Mouse (Mus musculus): ENCODE data around the gene Lnx1.
A peak's percentile ranks its signal among the peaks of the same experiment; 100 is the strongest.

Gene Lnx1

DNA sequence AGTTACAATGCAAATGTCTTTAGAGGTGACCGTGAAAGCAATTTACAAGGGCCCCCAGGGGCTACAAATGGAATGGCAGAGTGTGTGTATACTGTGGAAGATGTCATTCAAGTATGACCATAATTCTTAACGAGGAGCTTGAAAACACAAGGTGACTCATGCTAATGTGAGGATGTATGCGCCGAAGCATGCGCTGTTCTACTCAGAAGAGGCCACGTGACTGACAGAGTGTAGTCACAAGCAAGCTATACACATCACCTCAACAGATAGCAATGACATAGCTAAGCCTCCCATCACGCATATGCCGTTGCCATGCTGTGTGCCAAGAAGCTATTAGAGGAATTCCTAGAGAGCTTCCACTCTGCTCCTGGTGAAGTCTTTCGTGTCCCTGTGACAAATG lies 5.2 kb downstream of the Lnx1 start:
- no peak for DNase-seq (ENCODE audit: low read depth, low spot score)

DNA sequence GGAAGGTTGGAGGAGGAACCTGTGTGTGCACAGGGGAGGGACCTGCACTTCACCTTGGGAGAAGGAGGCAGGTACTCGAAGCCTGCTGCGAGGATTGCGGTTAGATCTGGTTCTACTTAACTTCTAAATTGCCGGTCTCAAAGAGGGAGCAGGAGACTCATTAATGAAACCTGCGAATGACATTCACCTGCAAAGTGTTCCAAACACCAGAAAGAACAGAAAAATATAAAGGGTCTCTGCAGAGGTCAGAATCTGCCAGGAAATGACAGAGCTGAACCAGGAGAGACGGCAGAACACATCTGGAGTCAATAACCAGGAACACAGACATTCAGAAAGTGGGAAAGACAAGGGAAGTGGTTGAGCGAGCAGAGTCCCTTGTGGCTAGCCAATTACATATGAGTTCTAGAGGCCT lies 8.3 kb downstream of the Lnx1 start:
- DNase-seq (ENCODE audit: low read depth, low spot score) = no peak

DNA sequence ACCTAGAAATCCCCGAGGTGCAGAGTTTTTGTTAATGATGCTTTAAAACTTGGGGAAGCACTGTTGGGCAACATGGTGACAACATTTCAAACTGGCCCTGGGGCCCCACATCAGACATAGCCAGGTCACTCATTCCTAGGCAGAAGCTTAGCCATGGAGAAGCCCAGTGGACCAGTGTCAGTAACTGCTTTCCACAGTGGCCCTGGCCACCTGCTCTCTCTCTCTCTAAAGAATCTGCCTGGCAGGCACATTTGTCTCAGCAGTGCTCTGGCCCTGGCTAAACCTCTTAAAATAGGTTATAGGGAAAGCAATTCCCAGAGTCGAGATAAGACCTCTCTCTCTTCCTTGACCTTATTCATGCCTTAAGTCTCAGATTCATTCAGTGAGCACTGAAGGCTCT lies 8.9 kb downstream of the Lnx1 start:
- no peak for DNase-seq (ENCODE audit: low read depth, low spot score)

DNA sequence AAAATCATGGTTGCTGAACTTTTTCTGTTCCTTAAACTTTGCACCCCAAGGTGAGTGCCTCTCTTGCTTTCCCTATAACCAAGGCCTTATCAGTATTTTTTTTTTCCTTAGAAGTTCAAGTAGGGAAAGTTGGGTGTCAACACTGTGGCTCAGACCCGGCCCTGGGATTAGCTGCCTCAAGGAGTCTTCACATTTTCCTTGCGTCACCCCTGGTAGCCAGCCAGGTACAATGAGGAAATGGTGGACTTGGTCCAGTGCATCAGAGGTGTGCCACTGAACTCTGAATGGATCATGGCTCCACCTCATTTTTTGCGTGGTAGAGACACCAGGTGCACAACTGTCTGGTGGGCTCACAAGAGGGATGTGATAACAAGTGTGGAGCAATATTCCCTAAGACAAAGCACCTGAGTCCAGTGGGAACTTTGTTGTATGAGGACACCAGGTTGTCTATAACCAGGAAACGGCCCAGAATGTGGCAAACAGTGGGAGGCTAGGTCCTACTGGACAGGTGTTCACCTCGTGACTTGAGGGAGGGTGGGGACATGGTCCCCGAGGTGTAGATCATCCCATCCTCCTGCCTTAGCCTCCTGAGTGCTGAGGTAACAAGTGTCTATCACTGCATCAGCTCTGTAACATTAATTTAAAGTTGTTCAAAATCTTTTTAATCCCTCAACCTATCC lies 10.2 kb downstream of the Lnx1 start:
- DNase-seq (ENCODE audit: low read depth, low spot score) = no peak

DNA sequence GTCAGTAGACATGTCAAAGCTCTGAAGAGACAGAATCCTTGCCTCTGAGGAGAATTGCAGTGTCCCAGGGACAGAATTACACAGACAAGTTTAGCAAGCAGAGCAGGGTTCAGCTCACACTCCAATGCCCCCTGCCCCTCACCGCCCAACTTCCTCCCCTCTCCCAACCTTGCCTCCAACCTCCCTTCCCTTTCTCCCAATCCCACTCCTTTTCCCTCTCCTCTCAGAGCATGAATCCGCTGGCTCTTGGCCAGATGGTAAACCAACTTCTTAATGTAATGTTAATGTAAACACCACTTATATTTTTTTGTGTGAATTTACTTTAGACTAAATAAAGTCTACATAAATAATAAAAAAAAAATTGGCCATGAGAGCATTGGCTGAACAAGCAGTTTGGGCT lies 13.9 kb downstream of the Lnx1 start:
- no peak for DNase-seq (ENCODE audit: low read depth, low spot score)

DNA sequence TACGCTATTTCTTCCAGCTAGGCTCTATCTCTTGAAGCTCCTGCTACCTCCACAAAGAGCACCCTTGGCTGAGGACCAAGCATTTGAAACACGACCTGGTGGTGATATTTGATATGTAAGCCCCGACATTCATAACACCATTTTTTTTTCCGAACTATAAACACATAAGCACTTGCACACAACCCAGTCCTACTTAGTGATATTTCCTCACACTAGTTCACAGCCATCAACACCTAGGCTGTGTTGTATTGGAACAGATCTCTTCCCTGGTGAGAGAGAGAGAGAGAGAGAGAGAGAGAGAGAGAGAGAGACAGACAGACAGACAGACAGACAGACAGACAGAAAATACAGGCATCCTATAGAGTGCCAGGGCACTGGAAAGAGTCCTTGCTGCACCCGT lies 17.8 kb downstream of the Lnx1 start:
- no peak for DNase-seq (ENCODE audit: low read depth, low spot score)

DNA sequence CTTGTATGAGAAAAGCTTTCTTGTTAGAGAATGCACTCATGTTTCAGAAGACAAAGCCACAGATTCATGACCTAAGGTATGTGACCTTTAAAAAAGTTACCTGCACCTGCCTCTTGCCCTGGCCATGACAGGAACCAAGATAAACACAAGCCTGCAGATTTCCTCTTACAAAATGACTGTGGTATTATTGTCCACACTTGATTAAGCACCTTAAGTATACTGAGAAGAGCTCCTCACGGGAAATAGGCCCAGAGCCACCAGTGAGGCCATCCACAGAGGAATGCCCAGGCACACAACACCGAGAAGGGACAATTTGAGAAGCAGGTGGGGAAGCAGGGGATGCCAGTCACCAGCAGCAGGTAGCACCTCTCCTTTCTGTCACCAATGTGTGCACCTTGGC lies 18.9 kb downstream of the Lnx1 start:
- DNase-seq (ENCODE audit: low read depth, low spot score) = no peak

DNA sequence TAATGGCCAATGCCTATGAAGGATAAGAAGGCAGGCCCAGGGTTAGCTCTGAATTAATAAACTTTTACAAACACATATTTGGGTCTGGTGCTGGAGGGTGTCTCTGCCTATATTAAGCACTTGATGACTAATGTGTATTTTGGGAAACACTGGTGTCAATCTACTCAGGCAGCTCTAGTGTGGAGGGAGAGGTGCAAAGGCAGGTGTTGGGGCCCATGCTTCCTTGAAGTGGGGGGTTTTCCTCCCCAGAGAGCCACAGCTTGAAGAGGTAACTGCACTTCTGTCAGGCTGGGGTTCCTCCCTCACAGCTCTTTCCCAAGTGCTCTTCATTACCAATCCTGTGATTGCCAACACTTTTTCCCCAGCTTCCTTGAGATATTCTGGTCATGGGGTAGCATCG lies 20.0 kb downstream of the Lnx1 start:
- DNase-seq (ENCODE audit: low read depth, low spot score) = no peak

DNA sequence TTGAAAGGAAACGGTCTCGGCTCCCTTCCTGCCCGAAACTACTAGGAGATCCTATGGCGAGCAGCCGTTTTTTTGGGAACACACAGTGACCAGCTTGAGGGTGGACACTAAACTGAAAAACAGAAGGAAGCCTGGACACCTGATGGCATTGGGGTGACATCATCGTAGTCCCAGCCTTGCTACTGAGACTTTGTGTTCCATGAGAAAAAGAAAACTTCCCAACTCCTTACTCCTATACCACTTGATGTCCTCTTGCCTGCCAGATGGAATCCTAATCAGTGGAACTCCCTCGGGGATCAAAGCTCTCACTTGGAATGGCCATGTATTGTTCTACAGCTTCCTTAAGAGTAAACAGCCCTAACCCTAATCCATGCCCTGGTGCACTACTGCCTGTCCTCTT lies 23.1 kb downstream of the Lnx1 start:
- peak; percentile 52 for DNase-seq (ENCODE audit: low read depth, low spot score)

DNA sequence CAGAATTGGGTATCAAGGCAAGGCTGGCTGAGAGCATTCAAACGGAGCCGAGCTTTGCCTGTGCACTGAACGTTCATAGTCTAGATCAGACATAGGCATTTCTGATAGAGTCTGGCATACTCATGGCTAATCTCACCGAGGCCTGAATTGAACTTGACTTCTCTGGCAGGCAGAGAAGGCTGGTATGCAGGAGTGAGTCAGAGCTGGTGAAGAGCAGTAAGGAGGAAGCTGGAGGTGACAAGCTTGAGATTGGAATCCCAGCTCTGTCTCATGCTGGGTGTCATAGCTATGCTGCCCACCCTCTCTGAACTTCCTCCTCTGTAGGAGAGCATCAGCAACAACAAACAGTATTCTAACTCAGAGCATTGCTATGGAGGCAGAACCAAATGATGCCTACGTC lies 24.0 kb downstream of the Lnx1 start:
- no peak for DNase-seq (ENCODE audit: low read depth, low spot score)

DNA sequence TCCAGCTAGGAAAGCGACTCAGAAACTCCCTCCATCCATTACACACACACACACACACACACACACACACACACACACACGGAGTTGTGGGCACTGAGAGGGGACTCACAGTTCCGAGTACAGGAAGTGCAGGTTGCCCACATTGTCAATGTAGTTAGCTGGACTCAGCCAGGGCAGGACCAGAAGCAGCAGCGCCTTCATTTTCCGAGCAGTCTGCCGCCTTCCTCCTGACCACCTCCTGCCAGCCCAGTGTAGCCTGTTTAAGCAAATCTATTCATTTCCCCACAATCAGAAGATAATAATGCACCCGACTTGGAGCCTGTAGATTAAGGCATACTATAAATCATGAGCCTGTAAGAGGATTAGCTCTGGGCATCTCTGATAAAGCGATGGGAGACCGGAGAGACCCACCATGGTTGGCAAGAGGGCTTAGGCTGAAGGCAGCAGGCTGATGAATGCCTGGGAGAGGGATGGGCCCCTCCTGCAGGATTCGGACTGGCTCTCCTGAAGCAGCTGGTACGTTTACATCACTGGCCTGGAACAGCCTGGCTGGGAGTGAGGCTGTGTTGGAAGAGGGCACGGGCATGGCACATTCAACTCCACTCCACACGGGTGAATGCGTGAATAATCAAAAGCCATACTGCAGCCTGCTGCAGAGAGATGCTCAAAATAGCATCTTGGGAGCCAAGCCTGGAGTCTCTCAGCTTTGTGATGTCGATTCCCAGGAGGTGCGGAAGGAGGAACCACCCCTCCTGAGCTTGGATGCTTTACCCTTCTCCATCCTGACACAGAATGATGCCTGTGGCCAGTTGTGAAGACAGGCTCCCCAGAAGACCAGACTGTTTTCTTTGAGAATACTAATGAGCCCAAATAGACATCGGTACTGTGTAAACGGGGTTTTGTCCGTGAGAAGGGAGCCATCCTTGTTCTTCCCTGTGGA lies 25.0 kb downstream of the Lnx1 start:
- no peak for DNase-seq (ENCODE audit: low read depth, low spot score)

DNA sequence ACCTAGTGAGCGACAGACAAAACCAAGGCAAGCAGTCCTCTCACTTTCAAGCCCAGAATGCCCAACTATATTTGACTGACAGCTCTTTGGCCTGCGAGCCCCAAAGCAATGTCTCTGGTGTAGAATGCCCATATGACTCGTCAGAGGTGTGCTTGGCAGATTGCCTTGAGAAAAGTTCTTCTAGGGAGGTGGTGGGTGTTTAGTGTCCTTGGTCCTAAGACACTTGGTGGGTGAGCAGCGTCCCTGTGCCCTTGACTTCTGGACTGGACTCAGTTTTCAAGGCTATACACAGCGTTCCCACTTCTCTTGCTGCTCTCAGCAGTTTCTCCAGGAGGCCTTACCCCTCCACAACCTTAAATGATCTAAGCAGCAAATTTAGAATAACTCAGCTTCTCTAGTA lies 30.2 kb downstream of the Lnx1 start:
- no peak for DNase-seq (ENCODE audit: low read depth, low spot score)

DNA sequence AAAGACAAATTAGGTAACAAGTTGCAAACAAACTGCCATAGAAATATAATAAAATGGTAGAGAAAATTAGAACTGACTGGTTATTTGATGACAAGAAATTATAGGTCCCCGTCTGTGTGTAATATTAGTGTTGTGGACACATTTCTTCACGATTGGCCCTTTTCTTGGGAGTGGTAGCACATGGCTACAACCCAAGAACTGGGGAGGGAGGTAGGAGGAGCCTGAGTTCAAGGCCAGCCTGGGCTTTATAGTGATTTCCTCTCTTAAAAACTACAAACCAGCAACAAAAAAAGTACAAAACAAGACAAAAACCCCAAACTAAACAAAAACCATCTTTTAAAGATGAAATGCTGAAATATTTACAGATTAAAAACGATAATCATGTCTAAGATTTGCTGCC lies 31.8 kb downstream of the Lnx1 start:
- DNase-seq (ENCODE audit: low read depth, low spot score) = no peak

DNA sequence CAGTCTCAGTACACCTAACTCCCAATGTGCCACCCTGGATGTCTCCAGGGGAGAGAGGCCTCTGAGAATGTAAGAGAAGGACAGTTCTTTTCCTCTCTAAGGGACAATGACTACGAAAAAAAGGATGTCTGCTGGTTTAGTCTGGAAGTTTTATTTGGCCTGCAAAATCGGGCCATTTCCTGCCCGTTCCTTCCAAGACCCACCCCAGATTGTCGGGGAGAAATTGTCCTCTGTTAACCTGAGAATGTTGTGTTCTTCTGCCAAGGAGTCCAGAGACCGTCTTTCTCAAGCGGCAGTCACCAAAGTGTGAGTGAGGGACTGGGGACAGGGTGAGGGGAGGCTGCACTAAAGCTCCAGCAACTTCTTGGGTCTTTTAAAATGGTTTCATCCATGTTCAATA lies 32.8 kb downstream of the Lnx1 start:
- no peak for DNase-seq (ENCODE audit: low read depth, low spot score)

DNA sequence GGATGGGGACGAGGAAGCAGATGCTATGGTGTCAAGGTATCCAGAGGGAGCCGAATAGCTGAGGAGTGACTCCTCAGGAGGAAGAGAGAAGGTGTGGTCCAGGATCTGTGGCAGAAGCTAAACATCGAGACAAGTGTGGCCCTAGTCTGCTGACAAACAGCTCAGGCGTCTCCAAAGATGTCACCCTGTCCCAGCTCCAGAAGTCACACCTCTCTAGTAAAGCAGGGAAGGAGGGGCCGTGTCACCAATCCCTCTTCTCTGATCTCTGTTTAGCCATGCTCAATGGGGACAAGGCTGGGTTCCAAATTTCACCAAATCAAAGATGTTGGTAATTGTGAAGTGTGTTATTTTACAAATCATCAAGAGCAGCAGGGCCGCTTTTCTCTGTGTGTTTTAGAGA lies 33.8 kb downstream of the Lnx1 start:
- DNase-seq (ENCODE audit: low read depth, low spot score) = no peak

DNA sequence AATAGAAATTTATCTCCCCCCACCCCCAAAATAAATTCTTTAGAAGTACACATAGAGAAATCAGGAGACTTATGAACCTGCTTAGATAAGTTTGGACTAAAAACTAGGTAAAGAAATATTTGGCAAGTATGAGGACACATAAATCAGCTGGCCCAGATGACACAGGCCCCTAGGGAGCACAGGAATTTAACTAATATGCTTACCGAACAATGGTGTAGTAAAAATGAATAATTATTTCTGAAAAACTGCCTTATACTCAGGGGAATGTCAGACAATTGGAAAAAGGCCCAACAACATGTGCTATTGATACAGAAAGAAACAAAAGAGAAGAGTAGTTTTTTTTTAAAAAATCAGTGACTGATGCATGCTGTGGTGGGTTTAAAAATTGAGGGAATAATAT lies 40.1 kb downstream of the Lnx1 start:
- DNase-seq (ENCODE audit: low read depth, low spot score) = peak; percentile 58

DNA sequence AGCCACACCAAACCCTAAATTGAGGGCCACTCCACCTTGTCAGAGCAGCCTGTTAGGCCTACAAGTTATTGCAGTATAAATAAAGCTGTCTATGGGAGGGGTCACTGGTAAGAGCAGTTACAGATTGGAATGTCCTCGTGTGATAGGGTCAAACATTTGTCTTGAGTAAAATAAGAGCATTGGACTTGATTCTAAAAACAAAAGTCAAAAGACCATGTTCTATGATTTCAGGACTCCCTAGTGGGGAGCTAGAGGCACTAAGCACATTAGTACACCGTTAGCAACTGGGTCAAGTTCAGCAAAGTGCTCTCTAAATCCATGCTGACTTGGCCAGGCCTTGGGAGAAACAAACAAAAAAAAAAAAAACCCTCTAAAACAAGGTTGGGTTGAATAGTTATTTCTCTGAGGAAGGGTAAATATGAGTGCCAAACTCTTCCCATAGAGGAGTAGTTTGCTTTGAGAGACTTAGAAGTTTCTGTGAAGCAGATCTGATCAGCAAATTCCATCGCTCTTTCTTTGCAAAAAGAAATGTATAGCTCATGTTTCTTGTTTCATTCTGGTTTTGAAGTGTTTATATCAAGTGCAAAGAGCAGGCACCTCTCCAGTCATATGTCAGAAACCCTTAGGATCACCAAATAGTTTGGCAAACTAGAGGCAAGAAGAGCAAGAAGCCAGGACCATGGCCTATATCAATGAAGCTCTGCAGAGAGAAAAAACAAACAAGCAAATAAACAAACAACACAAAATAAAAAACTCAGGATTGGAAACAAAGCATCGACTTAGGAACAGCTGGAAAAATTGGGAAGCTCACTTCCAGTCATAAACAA lies 40.8 kb downstream of the Lnx1 start:
- peak; percentile 60 for DNase-seq (ENCODE audit: low read depth, low spot score)

DNA sequence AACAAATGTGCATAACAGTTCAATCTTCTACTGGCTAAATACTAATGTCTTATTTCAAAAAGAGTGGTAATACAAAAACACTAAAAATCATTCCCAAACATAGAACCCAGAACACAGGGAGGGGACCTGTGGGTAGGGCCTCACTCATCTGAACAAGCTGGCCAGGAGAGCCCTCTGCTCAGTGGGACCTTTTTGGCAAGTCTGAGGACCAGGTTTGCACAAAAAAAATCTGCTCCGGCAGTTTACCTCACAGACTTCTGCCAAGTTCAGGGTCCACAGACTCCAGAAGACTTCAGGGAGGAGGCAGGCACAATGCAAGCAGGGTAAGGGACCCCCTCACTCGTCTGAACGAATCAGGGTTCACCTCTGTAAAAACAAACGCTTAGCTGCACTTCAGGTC lies 42.9 kb downstream of the Lnx1 start:
- DNase-seq (ENCODE audit: low read depth, low spot score) = no peak

DNA sequence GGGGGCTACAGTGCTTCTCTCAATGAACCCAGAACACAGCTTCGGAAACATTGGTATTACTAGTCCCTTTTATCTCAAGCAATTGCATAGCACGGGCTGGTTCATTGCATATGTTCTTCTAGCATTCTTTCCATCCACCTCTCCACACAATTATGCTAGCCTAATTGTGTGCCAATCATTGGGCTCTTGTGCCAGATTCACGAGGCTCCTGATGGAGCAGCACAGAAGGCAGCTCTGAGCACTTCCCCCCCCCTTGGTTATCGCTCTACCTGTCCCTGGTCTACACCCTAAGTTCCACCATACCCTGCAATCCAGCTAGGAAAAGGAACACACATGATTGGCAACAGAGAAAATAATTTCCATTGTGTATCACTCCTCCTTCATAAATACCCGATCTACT lies 43.4 kb downstream of the Lnx1 start:
- no peak for DNase-seq (ENCODE audit: low read depth, low spot score)

DNA sequence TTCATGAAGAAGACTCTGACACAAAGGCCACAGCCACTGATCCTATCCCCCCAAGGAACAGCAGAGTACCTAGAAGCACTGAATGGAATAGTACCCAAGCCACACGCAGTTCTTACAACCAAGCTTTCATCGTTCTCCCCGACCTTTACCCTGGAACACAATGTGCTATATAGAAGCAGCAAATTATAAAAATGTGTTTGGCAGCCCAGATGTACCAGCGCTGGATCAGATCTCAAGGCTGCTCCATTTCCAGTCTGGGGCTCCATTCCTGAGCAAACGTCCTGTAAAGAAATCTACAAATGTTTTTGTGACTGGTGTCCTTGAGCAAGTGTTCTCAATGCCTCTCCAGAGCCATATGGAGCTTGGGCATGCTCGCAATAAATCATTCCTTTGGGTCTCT lies 44.8 kb downstream of the Lnx1 start:
- DNase-seq (ENCODE audit: low read depth, low spot score) = no peak

DNA sequence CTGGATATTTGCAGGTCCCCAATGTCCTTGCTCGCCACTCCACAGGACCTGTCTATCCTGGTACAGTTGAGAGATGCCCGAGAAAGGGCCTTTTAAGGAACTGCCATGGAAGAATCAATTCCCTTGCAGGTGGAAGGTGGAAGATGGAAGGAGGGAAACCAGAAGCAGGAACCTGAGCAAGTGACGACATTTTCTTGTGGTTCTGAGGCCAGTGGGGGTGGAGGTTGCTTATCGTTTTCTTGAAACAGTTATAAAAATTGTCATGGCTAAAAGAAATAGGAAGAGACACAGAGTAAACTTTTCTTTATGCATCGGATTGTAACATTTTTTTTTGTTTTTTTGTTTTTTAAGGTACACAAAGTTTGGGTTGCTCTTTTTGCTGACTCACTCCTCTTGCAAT lies 46.3 kb downstream of the Lnx1 start:
- DNase-seq (ENCODE audit: low read depth, low spot score) = no peak

DNA sequence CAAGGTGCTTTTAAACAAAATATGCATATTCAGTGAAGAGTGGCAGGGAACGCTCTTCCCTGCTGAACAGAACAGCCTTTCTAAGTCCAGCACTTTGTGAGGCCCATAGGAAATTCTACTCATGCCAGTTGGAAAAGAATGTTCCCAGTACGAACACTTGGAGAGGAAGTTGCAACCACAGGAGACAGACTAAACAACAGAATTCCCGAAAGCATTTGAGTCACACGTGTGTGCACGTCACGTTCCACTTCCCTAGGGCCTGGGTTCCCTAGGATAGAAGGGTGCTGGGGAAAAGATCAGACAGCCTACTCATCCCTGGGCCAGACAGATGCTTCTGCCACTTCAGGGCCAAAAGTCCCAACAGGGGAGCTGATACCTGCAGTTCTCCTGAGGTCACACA lies 48.2 kb downstream of the Lnx1 start:
- no peak for DNase-seq (ENCODE audit: low read depth, low spot score)
